Mouse (Mus musculus) layer of hippocampus, postnatal 36 days (tissue): ENCODE measurements around the gene Rcbtb2. TPM values are rescaled to one million over a fixed set of nuclear protein-coding genes. Genes with fewer than 3 reads are reported as not detected.
"Not testable (repeated sequence)": the region's sequence is repeated elsewhere in the genome, so short reads cannot be mapped to it uniquely, and the experiment has no call there.

Experiments
- DNase-seq, 2 experiments: peaks; one replicate each; pipeline ENCODE4 v3.0.0; 2022
- total RNA-seq, 2 experiments: library from RNA; stranded (reverse); gene quantifications; 2 replicates each; pipeline ENCODE4 v1.2.3; 2021

Rcbtb2 gene
- total RNA-seq: 10 to 100 TPM; 23.9 to 32.3 TPM

GRCm38 (mm10) chr14:73122923-73123278, at the start of gene Rcbtb2:
Gene Rcbtb2 (plus strand): TSS chr14:73123037.
- no peak for DNase-seq

DNA sequence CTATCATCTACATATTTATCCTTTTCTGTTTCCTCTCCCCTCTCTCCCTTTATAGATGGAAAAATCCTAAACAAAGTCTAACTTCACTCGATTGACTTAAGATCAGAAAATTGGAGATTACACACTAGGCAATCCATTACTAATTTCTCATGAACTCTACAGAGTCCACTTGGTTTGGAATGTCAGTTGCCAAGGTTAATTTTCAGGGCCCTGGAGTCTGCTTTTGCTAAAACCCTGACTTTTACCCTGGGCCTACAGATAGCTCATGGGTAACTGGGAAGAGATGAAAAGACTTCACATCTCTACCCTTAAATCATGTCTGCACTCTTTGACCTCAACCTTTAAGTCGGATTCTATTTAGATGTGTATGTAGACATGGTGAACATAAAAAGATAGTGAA, 39.3 kb upstream of the Rcbtb2 start:
- no peak for DNase-seq

GRCm38 (mm10) chr14:73086425-73086824, 36.4 kb upstream of the Rcbtb2 start:
- DNase-seq: no peak

DNA sequence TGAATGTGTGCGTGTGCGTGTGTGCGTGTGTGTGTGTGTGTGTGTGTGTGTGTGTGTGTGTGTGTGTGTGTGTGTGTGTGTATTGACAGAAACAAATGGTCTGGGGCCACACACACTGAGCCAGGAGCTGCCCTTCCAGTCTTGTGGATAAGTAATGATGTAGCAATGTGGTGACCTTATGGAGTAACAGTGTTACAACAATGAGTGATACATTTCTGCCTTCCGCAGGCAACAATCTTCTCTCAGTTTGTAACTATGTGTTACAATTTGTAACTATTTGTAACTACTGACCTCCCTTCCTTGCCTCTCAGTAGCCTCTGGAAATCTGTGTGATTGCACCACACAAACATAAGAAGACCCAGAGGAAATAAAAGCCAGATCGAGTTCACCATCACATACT, 35.6 kb upstream of the Rcbtb2 start:
- no peak for DNase-seq

GRCm38 (mm10) chr14:73087746-73088145, 35.1 kb upstream of the Rcbtb2 start:
- no peak for DNase-seq

DNA sequence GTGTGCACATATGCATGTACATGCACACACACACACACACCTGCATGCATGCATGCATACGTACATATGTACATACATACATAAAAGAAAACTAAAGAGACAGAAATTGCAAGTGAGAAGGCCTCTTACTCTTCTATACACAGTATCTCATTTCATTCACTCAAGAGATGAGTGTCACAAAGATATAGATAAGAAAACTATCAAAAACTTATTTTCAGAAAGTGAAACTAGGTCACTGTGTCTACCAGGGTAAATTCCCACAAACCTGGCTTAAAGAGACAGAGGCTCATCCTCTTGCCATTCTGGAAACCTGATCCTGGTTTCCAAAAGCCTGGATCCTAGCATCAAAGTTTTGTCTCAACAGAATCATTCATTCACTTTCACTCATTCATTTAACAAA, 34.6 kb upstream of the Rcbtb2 start:
- no peak for DNase-seq

DNA sequence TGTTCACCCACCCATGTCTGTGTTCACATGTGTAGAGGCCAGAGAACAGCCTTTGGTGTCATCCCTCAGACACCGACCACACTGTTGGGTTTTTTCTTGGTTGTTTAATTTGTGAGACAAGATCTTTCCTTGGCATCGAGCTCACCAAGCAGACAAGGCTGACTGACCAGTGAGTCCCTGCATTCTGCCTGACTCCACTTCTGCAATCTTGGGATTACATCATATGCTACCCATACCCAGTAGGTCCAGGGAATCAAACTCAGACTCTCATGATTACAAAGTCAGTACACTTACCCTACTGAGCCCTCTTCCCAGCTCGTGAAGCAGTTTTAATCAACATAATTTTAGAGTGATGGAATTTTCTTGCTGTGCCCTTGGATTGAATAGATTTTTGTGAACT, 30.0 kb upstream of the Rcbtb2 start:
- no peak for DNase-seq

GRCm38 (mm10) chr14:73094802-73095550, 27.9 kb upstream of the Rcbtb2 start:
- DNase-seq: no peak

- no peak for DNase-seq
These were observed 24.0 kb upstream of the Rcbtb2 start for GRCm38 (mm10) chr14:73098677-73099387.

- DNase-seq: no peak
These were observed 20.5 kb upstream of the Rcbtb2 start for GRCm38 (mm10) chr14:73102270-73102865.

- DNase-seq: not testable (repeated sequence)
These were observed 19.9 kb upstream of the Rcbtb2 start for GRCm38 (mm10) chr14:73102986-73103385.

DNA sequence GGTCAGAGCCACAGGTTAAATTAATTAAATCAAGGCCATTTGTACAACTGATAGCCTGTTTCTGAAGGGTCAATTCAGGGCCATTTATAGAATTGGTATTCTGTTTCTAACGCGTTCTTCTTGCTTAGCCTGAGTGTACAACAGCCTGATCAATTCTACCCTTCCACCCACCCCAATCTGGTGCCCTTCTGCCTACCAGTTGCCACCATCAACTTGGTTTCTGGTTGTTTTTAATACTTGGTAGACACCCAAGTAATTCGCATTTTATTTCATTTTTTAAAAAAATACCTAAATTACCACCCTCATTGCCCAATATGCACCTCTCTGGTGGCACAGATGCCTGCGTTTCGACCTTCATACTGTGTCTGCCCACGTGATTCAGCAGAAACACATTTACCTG, 17.9 kb upstream of the Rcbtb2 start:
- peak; percentile 30 to 40 for DNase-seq

- no peak for DNase-seq
These were observed 17.2 kb upstream of the Rcbtb2 start for GRCm38 (mm10) chr14:73105407-73106185.

- DNase-seq: peak in 1 of 2 experiments; percentile 41
These were observed 16.6 kb upstream of the Rcbtb2 start for GRCm38 (mm10) chr14:73106234-73106711.

DNA sequence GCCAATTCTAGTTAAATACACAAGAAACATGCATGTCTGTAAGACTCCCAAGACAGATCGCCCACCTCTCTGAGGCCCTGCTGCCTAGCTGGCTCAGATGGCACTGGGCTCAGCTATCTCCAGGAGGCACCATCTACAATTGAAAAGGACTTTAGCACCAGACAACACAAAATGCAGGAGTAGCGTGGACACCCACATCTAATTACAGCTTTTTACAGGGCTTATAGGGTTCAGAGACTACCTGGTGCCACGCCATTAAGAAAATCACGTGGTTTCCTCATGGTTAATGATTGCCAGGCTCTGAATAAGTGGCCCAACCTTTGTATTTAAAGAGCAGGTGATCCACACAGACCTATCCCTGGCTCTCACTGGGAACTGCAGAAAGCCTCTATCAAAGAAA, 15.9 kb upstream of the Rcbtb2 start:
- DNase-seq: no peak

- no peak for DNase-seq
These were observed 15.5 kb upstream of the Rcbtb2 start for GRCm38 (mm10) chr14:73107371-73107770.

DNA sequence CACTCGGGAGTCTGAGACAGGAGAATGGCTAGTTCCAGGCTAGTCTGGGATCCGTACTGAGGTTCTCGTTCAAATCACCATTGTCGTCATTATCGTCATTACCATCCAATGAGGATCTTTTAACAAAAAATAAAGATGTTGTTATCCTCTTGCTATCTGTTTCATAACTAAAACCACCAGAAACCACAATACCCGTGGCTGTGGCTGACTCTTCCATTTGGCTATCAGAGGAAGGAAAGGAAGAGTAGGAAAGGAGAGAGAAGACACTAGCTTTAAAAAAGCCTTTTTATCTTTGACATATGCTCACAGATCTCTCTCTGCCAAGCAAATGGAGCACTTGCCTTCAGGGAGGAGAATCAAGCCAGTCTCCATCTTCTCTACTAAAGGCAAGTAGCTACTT, 14.9 kb upstream of the Rcbtb2 start:
- no peak for DNase-seq

DNA sequence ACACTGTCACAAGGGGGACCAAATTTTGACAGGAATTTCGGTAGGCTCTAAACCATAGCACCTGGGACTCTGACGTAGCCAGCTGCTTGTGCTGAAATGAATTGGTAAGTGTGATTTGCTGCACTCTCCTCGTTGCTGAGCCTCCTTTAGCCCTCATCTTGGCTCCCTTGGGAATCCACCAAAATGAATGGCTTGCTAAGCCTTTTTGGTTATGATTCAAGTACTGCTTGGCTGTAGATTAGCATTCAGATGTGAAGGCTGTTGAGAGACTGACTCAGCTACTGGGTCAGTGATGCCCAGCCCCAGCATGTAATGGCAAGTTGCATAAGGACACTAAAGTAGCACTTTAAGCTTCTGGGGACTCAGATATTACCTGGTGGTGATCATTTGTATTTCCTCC, 12.2 kb upstream of the Rcbtb2 start:
- DNase-seq: no peak

DNA sequence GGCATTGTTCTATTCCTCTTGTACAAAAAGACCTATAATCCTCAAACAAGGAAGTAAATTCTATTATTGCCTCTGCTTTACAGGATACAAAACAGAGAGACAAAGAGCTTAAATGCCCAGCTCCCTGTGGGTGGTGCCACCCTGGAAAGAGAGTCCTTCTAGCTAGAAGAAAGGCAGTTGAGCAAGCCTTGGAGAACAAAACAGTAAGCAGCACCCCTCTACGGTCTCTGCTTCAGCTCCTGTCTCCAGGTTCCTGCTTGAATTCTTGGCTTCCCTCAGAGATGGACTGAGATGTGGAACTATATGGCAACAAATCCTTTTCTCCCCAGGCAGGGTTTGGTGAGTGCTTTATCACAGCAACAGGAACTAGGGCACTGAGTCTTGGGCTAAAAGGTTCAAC, 11.7 kb upstream of the Rcbtb2 start:
- DNase-seq: no peak

GRCm38 (mm10) chr14:73112186-73112840, 10.5 kb upstream of the Rcbtb2 start:
- DNase-seq: no peak

GRCm38 (mm10) chr14:73114952-73115351, 7.9 kb upstream of the Rcbtb2 start:
- DNase-seq: not testable (repeated sequence)

DNA sequence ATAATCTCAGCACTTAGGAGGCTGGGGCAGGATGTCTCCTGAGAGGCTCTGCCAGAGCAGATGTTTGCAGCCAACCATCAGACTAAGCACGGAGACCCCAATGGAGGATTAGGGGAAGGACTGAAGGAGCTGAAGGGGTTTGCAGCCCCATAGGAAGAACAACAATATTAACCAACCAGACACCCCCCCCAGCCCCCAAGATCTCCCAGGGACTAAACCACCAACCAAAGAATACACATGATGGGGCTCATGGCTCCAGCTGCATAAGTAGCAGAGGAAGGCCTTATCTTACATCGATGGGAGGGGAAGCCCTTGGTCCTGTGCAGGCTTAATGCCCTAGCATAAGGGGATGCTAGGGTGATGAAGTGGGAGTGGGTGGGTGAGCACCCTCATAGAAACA, 6.5 kb upstream of the Rcbtb2 start:
- DNase-seq: no peak
